Mouse (Mus musculus) cerebral cortex, adult 2 months (tissue): ENCODE measurements around the gene AU022751.

Source experiments
- WGBS: fragments of 180-500 bp; shearing (Covaris S2); methylation state at CpG from one replicate; pipeline ENCODE4 v1.1.7; 2018; 5-methylcytosine and 5-hydroxymethylcytosine counted together

AU022751 gene

DNA sequence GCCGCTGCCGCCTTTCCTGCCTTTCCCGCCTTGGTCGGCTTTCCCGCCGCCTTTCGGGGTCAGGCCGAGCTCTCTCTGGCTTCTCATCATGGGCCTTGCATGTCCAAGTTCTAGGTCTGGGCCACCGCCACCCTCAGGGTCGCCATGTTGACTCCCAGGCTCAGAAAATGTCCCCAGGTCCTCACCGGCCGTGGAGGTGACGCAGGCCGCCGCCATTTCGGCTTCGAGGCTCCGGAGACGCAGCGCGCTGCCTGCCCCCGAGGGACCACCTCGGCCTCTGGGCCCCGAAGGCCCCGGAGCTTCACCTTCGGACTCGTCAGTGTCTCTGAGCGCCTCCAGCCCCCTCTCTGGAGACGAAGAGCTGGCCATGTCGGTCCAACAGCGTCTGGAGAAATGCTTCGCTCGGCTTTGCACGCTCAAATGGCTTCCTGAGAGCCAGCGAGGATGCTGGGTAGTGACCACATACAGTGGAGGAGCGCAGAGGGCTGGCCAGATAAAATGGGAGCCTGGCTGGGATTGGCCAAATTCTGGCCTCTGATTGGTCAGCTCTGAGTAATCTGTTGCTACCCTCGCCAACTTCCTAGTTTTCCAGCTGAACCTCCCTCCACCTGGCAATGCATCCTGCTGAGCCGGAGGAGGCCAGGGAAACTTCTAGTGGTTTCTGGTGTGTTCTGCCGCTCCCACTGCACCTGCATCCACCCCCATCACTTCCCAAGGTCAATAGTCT, at the start of gene AU022751:
Gene AU022751, minus strand, starts transcription at position 466 of the 727 bp plus-strand sequence.
- 92% methylated on average over 36 of the region's 39 CpGs for WGBS

DNA sequence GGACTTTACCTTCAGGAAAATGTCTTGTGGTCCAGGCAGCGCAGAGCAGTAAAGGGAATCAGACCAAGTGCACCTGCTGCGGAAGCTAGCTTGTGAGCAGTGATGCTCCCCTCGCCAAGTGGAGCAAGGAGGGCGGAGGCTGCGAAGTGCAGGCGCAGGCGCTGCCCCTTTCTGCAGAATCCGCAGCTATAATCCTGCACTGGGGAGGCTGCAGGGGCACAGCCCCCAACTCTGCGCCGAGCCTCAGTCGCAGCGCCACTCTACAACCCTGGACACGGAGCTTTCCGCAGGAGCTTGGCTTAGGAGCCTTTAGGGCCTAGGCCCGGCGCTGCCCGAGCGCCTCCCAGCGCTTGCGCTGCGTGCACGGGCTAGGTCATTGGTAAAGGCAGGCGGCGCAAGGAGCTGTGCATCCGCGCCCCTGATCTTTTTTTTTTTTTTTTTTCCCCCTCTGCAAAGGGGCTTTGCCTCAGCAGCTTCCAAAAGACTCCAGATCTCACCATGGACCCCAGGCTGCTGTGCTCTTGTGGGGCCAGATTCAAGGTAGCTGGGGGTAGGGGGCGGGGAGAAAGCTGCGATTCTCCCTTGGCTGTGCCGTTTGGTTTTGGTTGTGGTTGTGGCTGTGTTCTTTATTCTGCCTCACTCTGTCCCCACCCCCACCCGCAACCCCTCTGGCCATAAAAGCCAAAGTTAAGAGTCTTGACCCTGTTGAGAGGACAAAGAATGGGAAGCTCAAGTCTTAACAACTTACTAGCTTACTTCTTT, 9.0 kb upstream of the AU022751 start:
- 2% methylated on average over 30 of the region's 30 CpGs for WGBS

- WGBS: 10% methylated on average over 12 of the region's 12 CpGs
Observed at GRCm38 (mm10) chrX:6091547-6091946, 8.3 kb upstream of the AU022751 start.

DNA sequence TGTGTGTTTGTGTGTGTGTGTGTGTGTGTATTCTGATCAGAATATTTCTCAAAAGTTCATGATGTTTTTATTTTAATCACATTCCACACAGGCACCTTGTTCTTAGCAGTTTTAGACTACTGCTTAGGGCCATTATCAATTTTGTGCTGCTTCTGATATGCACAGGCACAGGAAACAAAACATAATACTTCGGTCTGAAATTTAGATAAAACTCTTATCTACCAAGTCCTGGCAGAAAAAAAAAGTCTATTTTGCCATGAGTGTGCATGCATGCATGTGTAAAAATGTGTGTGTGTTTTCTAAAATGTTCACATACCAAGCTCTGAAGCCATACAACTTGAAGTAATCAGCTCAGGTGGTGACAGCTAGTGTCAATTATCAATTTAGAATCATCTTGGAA, 21.7 kb downstream of the AU022751 start:
- WGBS: 87% methylated on average over 1 of the region's 1 CpGs

DNA sequence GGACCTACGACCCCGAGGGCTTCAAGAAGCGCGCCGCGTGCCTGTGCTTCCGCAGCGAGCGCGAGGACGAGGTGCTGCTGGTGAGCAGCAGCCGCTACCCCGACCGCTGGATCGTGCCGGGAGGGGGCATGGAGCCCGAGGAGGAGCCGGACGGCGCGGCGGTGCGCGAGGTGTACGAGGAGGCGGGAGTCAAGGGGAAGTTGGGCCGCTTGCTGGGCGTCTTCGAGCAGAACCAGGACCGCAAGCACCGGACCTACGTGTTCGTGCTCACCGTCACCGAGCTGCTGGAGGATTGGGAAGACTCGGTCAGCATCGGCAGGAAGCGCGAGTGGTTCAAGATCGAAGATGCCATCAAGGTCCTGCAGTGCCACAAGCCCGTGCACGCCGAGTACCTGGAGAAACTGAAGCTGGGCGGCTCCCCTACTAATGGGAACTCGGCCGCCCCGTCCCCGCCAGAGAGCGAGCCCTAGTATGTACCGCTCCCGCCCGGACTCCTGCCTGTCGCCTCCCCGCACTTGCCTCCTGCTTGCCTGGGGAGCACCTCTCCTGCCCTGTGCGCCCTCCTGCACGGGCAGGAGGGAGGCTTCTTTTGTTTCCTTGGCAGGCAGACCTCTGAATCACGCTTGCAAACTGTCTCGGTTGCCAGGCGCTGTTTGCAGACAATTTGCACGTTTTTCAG, 35.1 kb downstream of the AU022751 start:
- WGBS: 2% methylated on average over 5 of the region's 60 CpGs

GRCm38 (mm10) chrX:6047066-6047935, 35.9 kb downstream of the AU022751 start, which contains the start of gene Nudt11:
Gene Nudt11, plus strand, starts transcription at chrX:6047453.
- WGBS: 40% methylated on average over 1 of the region's 121 CpGs
